Mouse (Mus musculus) cerebellum, adult 11-12 months (tissue): Measurements from ENCODE around the gene Dedd.
A peak's percentile ranks its signal among the peaks of the same experiment; 100 is the strongest.

Experiments used
- DNase-seq: peaks from one replicate; pipeline ENCODE4 v3.0.0; 2022

Dedd gene

GRCm38 (mm10) chr1:171361106-171362103, 32.5 kb downstream of the Dedd start:
- DNase-seq = peak; percentile 80

- no peak for DNase-seq
Observed at GRCm38 (mm10) chr1:171365934-171366333, 37.0 kb downstream of the Dedd start.

GRCm38 (mm10) chr1:171369845-171370556, 41.1 kb downstream of the Dedd start, which contains the start of gene Nectin4:
Gene Nectin4, plus strand, starts transcription at chr1:171370099.
- no peak for DNase-seq

- DNase-seq = no peak
Observed at GRCm38 (mm10) chr1:171372880-171373279, 43.9 kb downstream of the Dedd start.

GRCm38 (mm10) chr1:171373946-171374345, 45.0 kb downstream of the Dedd start:
- DNase-seq = no peak

- DNase-seq = no peak
Observed at GRCm38 (mm10) chr1:171375646-171376097, 46.7 kb downstream of the Dedd start.

GRCm38 (mm10) chr1:171378298-171378697, 49.4 kb downstream of the Dedd start:
- peak; percentile 77 for DNase-seq

GRCm38 (mm10) chr1:171379935-171380599, 51.1 kb downstream of the Dedd start:
- peak; percentile 88 for DNase-seq

GRCm38 (mm10) chr1:171382096-171382620, 53.2 kb downstream of the Dedd start:
- DNase-seq = no peak

GRCm38 (mm10) chr1:171384361-171384760, 55.4 kb downstream of the Dedd start:
- DNase-seq = no peak

- no peak for DNase-seq
Observed at GRCm38 (mm10) chr1:171385171-171385570, 56.2 kb downstream of the Dedd start.

- DNase-seq = no peak
Observed at GRCm38 (mm10) chr1:171387099-171387498, 58.2 kb downstream of the Dedd start.

GRCm38 (mm10) chr1:171388376-171389102, 59.6 kb downstream of the Dedd start, which contains the start of gene Arhgap30:
Gene Arhgap30, plus strand, starts transcription at chr1:171388954.
- DNase-seq = no peak

- no peak for DNase-seq
Observed at GRCm38 (mm10) chr1:171390101-171390500, 61.2 kb downstream of the Dedd start.
